Mouse (Mus musculus) embryonic fibroblast, embryonic 13.5 days (primary cell): ENCODE measurements around the gene Arpc1b.
"Not testable (repeated sequence)": the region's sequence is repeated elsewhere in the genome, so short reads cannot be mapped to it uniquely, and the experiment has no call there.

ENCODE experiments used
- CTCF ChIP-seq: IDR thresholded peaks from 2 replicates; pipeline ENCODE4 v1.5.1; 2011; ENCODE audit warnings: mild to moderate bottlenecking, control low read depth, low read length, moderate library complexity, borderline replicate concordance; ENCODE audit not compliant: insufficient read depth
- POLR2A ChIP-seq: IDR thresholded peaks from 2 replicates; pipeline ENCODE4 v1.6.1; 2011; ENCODE audit warnings: low read depth, mild to moderate bottlenecking, control low read depth, low read length, moderate library complexity

GRCm38 (mm10) chr5:145129773-145130172 lies 15.8 kb downstream of the Arpc1b start:
- not testable (repeated sequence) for TF ChIP-seq CTCF, POLR2A
